Mouse (Mus musculus) lung, adult 2 months (tissue): Measurements from ENCODE around the gene Eif2ak3.

Experiments used
- CTCF ChIP-seq: fragments of 200-500 bp; IDR thresholded peaks from 2 replicates; pipeline ENCODE4 v1.5.1; 2011; ENCODE audit warnings: mild to moderate bottlenecking, low read length, control low read depth; ENCODE audit not compliant: insufficient read depth
- POLR2A ChIP-seq: fragments of 200-500 bp; IDR thresholded peaks from 2 replicates; pipeline ENCODE4 v1.6.1; 2011; ENCODE audit warnings: low read depth, mild to moderate bottlenecking, control low read depth, low read length, borderline replicate concordance; ENCODE audit errors: extremely low read depth

GRCm38 (mm10) chr6:70918827-70919226, 74.5 kb downstream of the Eif2ak3 start, which contains the start of gene Tex37:
- no peak for TF ChIP-seq CTCF
- TF ChIP-seq POLR2A = no peak
